Mouse (Mus musculus): Measurements from ENCODE around the gene Myo1c.

Myo1c gene

GRCm38 (mm10) chr11:75650311-75650710, at the start of gene Myo1c:
TSS of gene Myo1c (plus strand) at chr11:75650504.
- no peak for DNase-seq

- DNase-seq, result no peak
Measured at GRCm38 (mm10) chr11:75604826-75605225, 45.5 kb upstream of the Myo1c start.

GRCm38 (mm10) chr11:75605318-75605717, 45.0 kb upstream of the Myo1c start:
- no peak for DNase-seq

GRCm38 (mm10) chr11:75608776-75609175, 41.5 kb upstream of the Myo1c start:
- no peak for DNase-seq

GRCm38 (mm10) chr11:75610021-75610420, 40.3 kb upstream of the Myo1c start:
- no peak for DNase-seq

GRCm38 (mm10) chr11:75614769-75615168, 35.5 kb upstream of the Myo1c start:
- no peak for DNase-seq

- no peak for DNase-seq
Measured at GRCm38 (mm10) chr11:75615556-75615955, 34.7 kb upstream of the Myo1c start.

- peak; percentile 71 for DNase-seq
Measured at GRCm38 (mm10) chr11:75619133-75619532, 31.2 kb upstream of the Myo1c start.

GRCm38 (mm10) chr11:75620136-75620780, 30.0 kb upstream of the Myo1c start:
- no peak for DNase-seq

GRCm38 (mm10) chr11:75621426-75621825, 28.9 kb upstream of the Myo1c start:
- no peak for DNase-seq

- DNase-seq, result peak; percentile 66
Measured at GRCm38 (mm10) chr11:75622588-75623329, 27.5 kb upstream of the Myo1c start.

- no peak for DNase-seq
Measured at GRCm38 (mm10) chr11:75624102-75624554, 26.2 kb upstream of the Myo1c start.

- no peak for DNase-seq
Measured at GRCm38 (mm10) chr11:75625820-75626219, 24.5 kb upstream of the Myo1c start.

- no peak for DNase-seq
Measured at GRCm38 (mm10) chr11:75630098-75630497, 20.2 kb upstream of the Myo1c start.

GRCm38 (mm10) chr11:75630645-75631229, 19.6 kb upstream of the Myo1c start, which contains the start of gene Inpp5k:
TSS of gene Inpp5k (plus strand) at chr11:75630988.
- peak; percentile 97 for DNase-seq

- DNase-seq, result peak; percentile 56
Measured at GRCm38 (mm10) chr11:75631561-75632225, 18.6 kb upstream of the Myo1c start.

- no peak for DNase-seq
Measured at GRCm38 (mm10) chr11:75632921-75633320, 17.4 kb upstream of the Myo1c start.

- DNase-seq, result no peak
Measured at GRCm38 (mm10) chr11:75634801-75635200, 15.5 kb upstream of the Myo1c start.

GRCm38 (mm10) chr11:75635315-75635714, 15.0 kb upstream of the Myo1c start:
- DNase-seq, result no peak

GRCm38 (mm10) chr11:75643323-75643722, 7.0 kb upstream of the Myo1c start:
- no peak for DNase-seq

GRCm38 (mm10) chr11:75644684-75645083, 5.6 kb upstream of the Myo1c start:
- peak; percentile 57 for DNase-seq

GRCm38 (mm10) chr11:75647681-75648211, 2.6 kb upstream of the Myo1c start:
- no peak for DNase-seq

- DNase-seq, result no peak
Measured at GRCm38 (mm10) chr11:75649155-75649561, 1.1 kb upstream of the Myo1c start.
